Mouse (Mus musculus): ENCODE results near the gene Ddn.

Gene Ddn

GRCm38 (mm10) chr15:98796803-98797595, 12.3 kb downstream of the Ddn start:
- no peaks in the 10 kb centered on the region; the same call in 1 of the 2 replicates for H3K27me3 ChIP-seq (ENCODE audit: control insufficient read depth, insufficient read depth, low read length, poor library complexity, severe bottlenecking)
- H3K36me3 ChIP-seq (ENCODE audit: control insufficient read depth, insufficient read depth, low read length, poor library complexity, severe bottlenecking), result no peaks in the 10 kb centered on the region
- no peak for DNase-seq (ENCODE audit: low read depth, low spot score)

- peak; percentile 22 for DNase-seq (ENCODE audit: low read depth, low spot score)
- no peaks in the 10 kb centered on the region for H3K27me3 ChIP-seq (ENCODE audit: control insufficient read depth, insufficient read depth, low read length, poor library complexity, severe bottlenecking)
- H3K36me3 ChIP-seq (ENCODE audit: control insufficient read depth, insufficient read depth, low read length, poor library complexity, severe bottlenecking), result no peaks in the 10 kb centered on the region
Observed at GRCm38 (mm10) chr15:98793141-98793698, 16.1 kb downstream of the Ddn start.

GRCm38 (mm10) chr15:98792233-98793020, 16.9 kb downstream of the Ddn start:
- Histone ChIP-seq H3K27me3 (ENCODE audit: control insufficient read depth, insufficient read depth, low read length, poor library complexity, severe bottlenecking) (no peaks in the 10 kb centered on the region), H3K36me3 (ENCODE audit: control insufficient read depth, insufficient read depth, low read length, poor library complexity, severe bottlenecking) (no peaks in the 10 kb centered on the region)
- DNase-seq (ENCODE audit: low read depth, low spot score), result peak; percentile 36

GRCm38 (mm10) chr15:98791771-98792170, 17.5 kb downstream of the Ddn start:
- H3K36me3 ChIP-seq (ENCODE audit: control insufficient read depth, insufficient read depth, low read length, poor library complexity, severe bottlenecking), result no peaks in the 10 kb centered on the region

GRCm38 (mm10) chr15:98791221-98791620, 18.1 kb downstream of the Ddn start:
- peak; percentile 18 for DNase-seq (ENCODE audit: low read depth, low spot score)
- no peaks in the 10 kb centered on the region for H3K27me3 ChIP-seq (ENCODE audit: control insufficient read depth, insufficient read depth, low read length, poor library complexity, severe bottlenecking)
- no peaks in the 10 kb centered on the region for H3K36me3 ChIP-seq (ENCODE audit: control insufficient read depth, insufficient read depth, low read length, poor library complexity, severe bottlenecking)

More at GRCm38 (mm10) chr15:98791771-98792170, 17.5 kb downstream of the Ddn start:
- no peaks in the 10 kb centered on the region for H3K27me3 ChIP-seq (ENCODE audit: control insufficient read depth, insufficient read depth, low read length, poor library complexity, severe bottlenecking)
- peak; percentile 32 for DNase-seq (ENCODE audit: low read depth, low spot score)

- Histone ChIP-seq H3K27me3 (ENCODE audit: control insufficient read depth, insufficient read depth, low read length, poor library complexity, severe bottlenecking) (no peaks in the 10 kb centered on the region), H3K36me3 (ENCODE audit: control insufficient read depth, insufficient read depth, low read length, poor library complexity, severe bottlenecking) (no peaks in the 10 kb centered on the region)
- peak; percentile 20 for DNase-seq (ENCODE audit: low read depth, low spot score)
Observed at GRCm38 (mm10) chr15:98790761-98791160, 18.5 kb downstream of the Ddn start.

GRCm38 (mm10) chr15:98789661-98790535, 19.4 kb downstream of the Ddn start, which contains the start of gene Wnt1:
Gene Wnt1, plus strand, starts transcription at chr15:98789857.
- DNase-seq (ENCODE audit: low read depth, low spot score), result peak; percentile 75
- no peaks in the 10 kb centered on the region for H3K27me3 ChIP-seq (ENCODE audit: control insufficient read depth, insufficient read depth, low read length, poor library complexity, severe bottlenecking)
- H3K36me3 ChIP-seq (ENCODE audit: control insufficient read depth, insufficient read depth, low read length, poor library complexity, severe bottlenecking), result no peaks in the 10 kb centered on the region

GRCm38 (mm10) chr15:98788972-98789660, 20.2 kb downstream of the Ddn start:
- no peaks in the 10 kb centered on the region for H3K36me3 ChIP-seq (ENCODE audit: control insufficient read depth, insufficient read depth, low read length, poor library complexity, severe bottlenecking)
- no peaks in the 10 kb centered on the region; the same call in 1 of the 2 replicates for H3K27me3 ChIP-seq (ENCODE audit: control insufficient read depth, insufficient read depth, low read length, poor library complexity, severe bottlenecking)
- no peak for DNase-seq (ENCODE audit: low read depth, low spot score)

GRCm38 (mm10) chr15:98787930-98788329, 21.4 kb downstream of the Ddn start:
- DNase-seq (ENCODE audit: low read depth, low spot score), result no peak
- no peaks in the 10 kb centered on the region for H3K36me3 ChIP-seq (ENCODE audit: control insufficient read depth, insufficient read depth, low read length, poor library complexity, severe bottlenecking)
- no peaks in the 10 kb centered on the region; the same call in 1 of the 2 replicates for H3K27me3 ChIP-seq (ENCODE audit: control insufficient read depth, insufficient read depth, low read length, poor library complexity, severe bottlenecking)

GRCm38 (mm10) chr15:98785744-98786143, 23.5 kb downstream of the Ddn start:
- Histone ChIP-seq H3K36me3 (ENCODE audit: control insufficient read depth, insufficient read depth, low read length, poor library complexity, severe bottlenecking) (no peaks in the 10 kb centered on the region), H3K27me3 (ENCODE audit: control insufficient read depth, insufficient read depth, low read length, poor library complexity, severe bottlenecking) (no peaks in the 10 kb centered on the region; the same call in 1 of the 2 replicates)
- DNase-seq (ENCODE audit: low read depth, low spot score), result peak; percentile 49

GRCm38 (mm10) chr15:98781166-98781565, 28.1 kb downstream of the Ddn start:
- H3K36me3 ChIP-seq (ENCODE audit: control insufficient read depth, insufficient read depth, low read length, poor library complexity, severe bottlenecking), result no peaks in the 10 kb centered on the region
- H3K27me3 ChIP-seq (ENCODE audit: control insufficient read depth, insufficient read depth, low read length, poor library complexity, severe bottlenecking), result no peaks in the 10 kb centered on the region; the same call in 1 of the 2 replicates
- no peak for DNase-seq (ENCODE audit: low read depth, low spot score)

- Histone ChIP-seq H3K27me3 (ENCODE audit: control insufficient read depth, insufficient read depth, low read length, poor library complexity, severe bottlenecking) (no peaks in the 10 kb centered on the region; the same call in 1 of the 2 replicates), H3K36me3 (ENCODE audit: control insufficient read depth, insufficient read depth, low read length, poor library complexity, severe bottlenecking) (no peaks in the 10 kb centered on the region)
- DNase-seq (ENCODE audit: low read depth, low spot score), result no peak
Observed at GRCm38 (mm10) chr15:98780573-98780972, 28.7 kb downstream of the Ddn start.

GRCm38 (mm10) chr15:98780075-98780474, 29.2 kb downstream of the Ddn start:
- DNase-seq (ENCODE audit: low read depth, low spot score), result no peak
- Histone ChIP-seq H3K36me3 (ENCODE audit: control insufficient read depth, insufficient read depth, low read length, poor library complexity, severe bottlenecking) (no peaks in the 10 kb centered on the region), H3K27me3 (ENCODE audit: control insufficient read depth, insufficient read depth, low read length, poor library complexity, severe bottlenecking) (no peaks in the 10 kb centered on the region; the same call in 1 of the 2 replicates)

All from splenic B cell, adult 2 months (primary cell).